Mouse (Mus musculus): ENCODE measurements around the gene Plin4. TPM values are rescaled to one million over a fixed set of nuclear protein-coding genes. Genes with fewer than 3 reads are reported as not detected.

Plin4 gene
- polyA plus RNA-seq, 2 experiments: 0.04 to 0.07 TPM

GRCm38 (mm10) chr17:56102158-56102557, 7.4 kb downstream of the Plin4 start:
- no peaks in the 10 kb centered on the region for H3K27me3 ChIP-seq (ENCODE audit: control insufficient read depth, insufficient read depth, low read length)
- peaks cover 64% of the 10 kb centered on the region for H3K36me3 ChIP-seq (ENCODE audit: control insufficient read depth, insufficient read depth, low read length)
- WGBS: 88% methylated on average over 5 of the region's 5 CpGs
- no peak for TF ChIP-seq POLR2A (IDR thresholded peaks at IDR 0.05; ENCODE audit: borderline replicate concordance, extremely low read depth, insufficient read depth, insufficient read length)
- no peak overlapping the region for H3K4me3 ChIP-seq (replicated peaks; ENCODE audit: low read length)
- ATAC-seq (ENCODE audit: low FRiP score, low read depth): no peak
- no peak for DNase-seq (ENCODE audit: low spot score)
- H3K27ac ChIP-seq (replicated peaks; ENCODE audit: low read depth, low read length): no peak overlapping the region
- no peak overlapping the region for H3K9ac ChIP-seq (ENCODE audit: low read depth, low read length, severe bottlenecking)
- H3K4me2 ChIP-seq (replicated peaks; ENCODE audit: low read depth, low read length, severe bottlenecking): no peak overlapping the region
- no peaks in the 10 kb centered on the region for H3K9me3 ChIP-seq (ENCODE audit: control insufficient read depth, low read length)
- no peaks in the 10 kb centered on the region for H3K4me1 ChIP-seq (ENCODE audit: control insufficient read depth, insufficient read depth, low read length)

- Histone ChIP-seq H3K9ac (ENCODE audit: low read depth, low read length, severe bottlenecking) (no peak overlapping the region), H3K4me2 (replicated peaks; ENCODE audit: low read depth, low read length, severe bottlenecking) (no peak overlapping the region), H3K36me3 (ENCODE audit: control insufficient read depth, insufficient read depth, low read length) (peaks cover 77% of the 10 kb centered on the region), H3K9me3 (ENCODE audit: control insufficient read depth, low read length) (no peaks in the 10 kb centered on the region), H3K4me3 (replicated peaks; ENCODE audit: low read length) (no peak overlapping the region), H3K27ac (replicated peaks; ENCODE audit: low read depth, low read length) (no peak overlapping the region), H3K27me3 (ENCODE audit: control insufficient read depth, insufficient read depth, low read length) (no peaks in the 10 kb centered on the region), H3K4me1 (ENCODE audit: control insufficient read depth, insufficient read depth, low read length) (no peaks in the 10 kb centered on the region)
- no peak for DNase-seq (ENCODE audit: low spot score)
- TF ChIP-seq POLR2A (IDR thresholded peaks at IDR 0.05; ENCODE audit: borderline replicate concordance, extremely low read depth, insufficient read depth, insufficient read length): no peak
- ATAC-seq (ENCODE audit: low FRiP score, low read depth): no peak
- 94% methylated on average over 3 of the region's 3 CpGs for WGBS
Measured at GRCm38 (mm10) chr17:56100811-56101210, 8.8 kb downstream of the Plin4 start.

GRCm38 (mm10) chr17:56098711-56099572, 10.7 kb downstream of the Plin4 start:
- peaks cover 86% of the 10 kb centered on the region for H3K36me3 ChIP-seq (ENCODE audit: control insufficient read depth, insufficient read depth, low read length)
- H3K4me3 ChIP-seq (replicated peaks; ENCODE audit: low read length): no peak overlapping the region
- DNase-seq (ENCODE audit: low spot score): no peak
- no peaks in the 10 kb centered on the region for H3K9me3 ChIP-seq (ENCODE audit: control insufficient read depth, low read length)
- TF ChIP-seq POLR2A (IDR thresholded peaks at IDR 0.05; ENCODE audit: borderline replicate concordance, extremely low read depth, insufficient read depth, insufficient read length): no peak
- H3K27ac ChIP-seq (replicated peaks; ENCODE audit: low read depth, low read length): no peak overlapping the region
- no peak overlapping the region for H3K9ac ChIP-seq (ENCODE audit: low read depth, low read length, severe bottlenecking)
- H3K27me3 ChIP-seq (ENCODE audit: control insufficient read depth, insufficient read depth, low read length): no peaks in the 10 kb centered on the region
- no peak overlapping the region for H3K4me2 ChIP-seq (replicated peaks; ENCODE audit: low read depth, low read length, severe bottlenecking)
- WGBS: 91% methylated on average over 15 of the region's 15 CpGs
- H3K4me1 ChIP-seq (ENCODE audit: control insufficient read depth, insufficient read depth, low read length): no peaks in the 10 kb centered on the region
- ATAC-seq (ENCODE audit: low FRiP score, low read depth): no peak

- Histone ChIP-seq H3K36me3 (ENCODE audit: control insufficient read depth, insufficient read depth, low read length) (peaks cover 85% of the 10 kb centered on the region), H3K4me2 (replicated peaks; ENCODE audit: low read depth, low read length, severe bottlenecking) (no peak overlapping the region)
- ATAC-seq (ENCODE audit: low FRiP score, low read depth): no peak; the same call in 1 of the 2 replicates
Measured at GRCm38 (mm10) chr17:56098180-56098579, 11.4 kb downstream of the Plin4 start.

GRCm38 (mm10) chr17:56096883-56097282, 12.7 kb downstream of the Plin4 start:
- Histone ChIP-seq H3K27me3 (ENCODE audit: control insufficient read depth, insufficient read depth, low read length) (no peaks in the 10 kb centered on the region), H3K27ac (replicated peaks; ENCODE audit: low read depth, low read length) (no peak overlapping the region), H3K9me3 (ENCODE audit: control insufficient read depth, low read length) (no peaks in the 10 kb centered on the region), H3K4me3 (replicated peaks; ENCODE audit: low read length) (no peak overlapping the region), H3K4me2 (replicated peaks; ENCODE audit: low read depth, low read length, severe bottlenecking) (no peak overlapping the region), H3K9ac (ENCODE audit: low read depth, low read length, severe bottlenecking) (no peak overlapping the region), H3K4me1 (ENCODE audit: control insufficient read depth, insufficient read depth, low read length) (no peaks in the 10 kb centered on the region), H3K36me3 (ENCODE audit: control insufficient read depth, insufficient read depth, low read length) (peaks cover 81% of the 10 kb centered on the region)
- TF ChIP-seq POLR2A (IDR thresholded peaks at IDR 0.05; ENCODE audit: borderline replicate concordance, extremely low read depth, insufficient read depth, insufficient read length): no peak
- WGBS: 92% methylated on average over 12 of the region's 12 CpGs
- DNase-seq (ENCODE audit: low spot score) (no peak), ATAC-seq (ENCODE audit: low FRiP score, low read depth) (no peak)

More at GRCm38 (mm10) chr17:56098180-56098579, 11.4 kb downstream of the Plin4 start:
- no peaks in the 10 kb centered on the region for H3K9me3 ChIP-seq (ENCODE audit: control insufficient read depth, low read length)
- H3K4me1 ChIP-seq (ENCODE audit: control insufficient read depth, insufficient read depth, low read length): no peaks in the 10 kb centered on the region
- 91% methylated on average over 8 of the region's 8 CpGs for WGBS
- H3K9ac ChIP-seq (ENCODE audit: low read depth, low read length, severe bottlenecking): no peak overlapping the region
- no peak overlapping the region for H3K27ac ChIP-seq (replicated peaks; ENCODE audit: low read depth, low read length)
- H3K4me3 ChIP-seq (replicated peaks; ENCODE audit: low read length): no peak overlapping the region
- no peak for TF ChIP-seq POLR2A (IDR thresholded peaks at IDR 0.05; ENCODE audit: borderline replicate concordance, extremely low read depth, insufficient read depth, insufficient read length)
- no peak for DNase-seq (ENCODE audit: low spot score)
- H3K27me3 ChIP-seq (ENCODE audit: control insufficient read depth, insufficient read depth, low read length): no peaks in the 10 kb centered on the region

Data from limb, embryonic 14.5 days (tissue).